Mouse (Mus musculus): ENCODE results near the gene Chmp1a.
"Not testable (repeated sequence)": the region's sequence is repeated elsewhere in the genome, so short reads cannot be mapped to it uniquely, and the experiment has no call there.

Gene Chmp1a

GRCm38 (mm10) chr8:123212321-123213117, at the start of gene Chmp1a, which contains the start of gene Spata33:
Gene Chmp1a (minus strand): TSS chr8:123212763.
Gene Spata33 (plus strand): TSS chr8:123212832.
- DNase-seq (ENCODE audit: low spot score), result peak; percentile 93

GRCm38 (mm10) chr8:123257593-123257992, 45.0 kb upstream of the Chmp1a start:
- DNase-seq (ENCODE audit: low spot score), result not testable (repeated sequence)

GRCm38 (mm10) chr8:123257114-123257513, 44.6 kb upstream of the Chmp1a start:
- no peak for DNase-seq (ENCODE audit: low spot score)

GRCm38 (mm10) chr8:123255170-123255569, 42.6 kb upstream of the Chmp1a start:
- no peak for DNase-seq (ENCODE audit: low spot score)

GRCm38 (mm10) chr8:123254099-123254885, 41.7 kb upstream of the Chmp1a start, which contains the start of the genes Zfp276 and Vps9d1:
Gene Zfp276 (plus strand): TSS chr8:123254195.
Gene Vps9d1 (minus strand): TSS chr8:123254348.
- peak; percentile 93 for DNase-seq (ENCODE audit: low spot score)

GRCm38 (mm10) chr8:123253451-123254098, 41.0 kb upstream of the Chmp1a start:
- DNase-seq (ENCODE audit: low spot score), result no peak

DNA sequence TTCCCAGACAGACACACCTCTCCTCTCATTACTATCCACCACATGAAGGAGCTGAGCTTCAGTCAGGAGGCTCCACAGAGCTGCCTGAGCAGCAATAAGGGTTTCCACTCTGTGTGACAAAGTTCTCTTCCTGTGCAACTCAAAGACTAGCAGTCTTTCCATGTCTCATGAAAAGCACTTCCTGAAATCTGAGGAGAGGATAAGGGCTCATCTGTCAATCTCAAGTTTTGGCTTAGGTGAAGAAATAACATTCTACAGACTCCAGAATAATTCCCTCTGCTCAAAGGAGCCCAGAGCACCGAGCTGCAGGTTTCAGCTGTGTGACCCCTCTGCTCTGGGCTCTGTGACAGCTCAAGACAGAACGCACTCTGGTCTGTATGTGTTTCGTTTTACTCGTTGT, 40.4 kb upstream of the Chmp1a start:
- DNase-seq (ENCODE audit: low spot score), result no peak

GRCm38 (mm10) chr8:123250940-123251339, 38.4 kb upstream of the Chmp1a start:
- no peak for DNase-seq (ENCODE audit: low spot score)

- no peak for DNase-seq (ENCODE audit: low spot score)
Measured at GRCm38 (mm10) chr8:123248596-123248995, 36.0 kb upstream of the Chmp1a start.

- DNase-seq (ENCODE audit: low spot score), result no peak
Measured at GRCm38 (mm10) chr8:123247748-123248147, 35.2 kb upstream of the Chmp1a start.

DNA sequence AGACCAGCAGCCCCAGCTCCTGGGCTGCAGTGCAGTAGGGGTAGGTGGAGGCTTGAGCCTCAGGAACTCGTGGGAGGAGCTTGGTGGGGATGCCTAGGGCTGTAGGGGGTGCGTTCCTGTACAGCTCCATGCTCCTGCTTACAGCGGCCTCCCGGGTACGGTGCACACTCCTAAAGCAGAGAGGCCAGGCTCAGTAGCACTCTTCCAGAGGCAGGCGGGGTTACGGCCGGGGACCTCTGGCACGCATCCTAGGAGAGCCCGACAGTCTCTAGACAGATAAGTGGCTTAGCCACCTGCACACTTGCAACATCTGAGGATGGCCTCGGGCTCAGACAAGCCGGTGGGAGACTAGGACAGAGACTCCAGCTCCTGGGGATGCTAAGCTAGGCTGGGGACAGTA, 33.0 kb upstream of the Chmp1a start:
- no peak for DNase-seq (ENCODE audit: low spot score)

DNA sequence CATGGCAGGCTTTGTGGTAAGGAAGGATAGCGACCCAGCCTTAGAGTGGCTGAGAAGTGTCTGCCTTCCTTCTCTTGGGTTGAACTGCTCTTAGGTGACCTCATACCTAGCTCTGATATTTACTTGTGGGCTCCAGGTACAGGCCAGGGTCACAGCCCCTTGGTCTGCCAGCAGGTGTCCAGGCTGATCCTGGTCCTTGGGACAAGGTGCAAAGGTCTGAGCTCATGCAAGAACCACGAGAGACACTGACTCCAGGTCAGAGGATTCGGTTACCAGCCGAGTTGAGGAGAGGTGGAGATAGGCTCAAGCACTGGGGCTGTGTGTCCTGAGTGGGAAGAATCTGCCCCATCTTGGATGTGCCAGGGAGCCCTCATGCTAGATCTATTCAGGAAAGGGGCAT, 31.8 kb upstream of the Chmp1a start:
- no peak for DNase-seq (ENCODE audit: low spot score)

- no peak for DNase-seq (ENCODE audit: low spot score)
Measured at GRCm38 (mm10) chr8:123243053-123243452, 30.5 kb upstream of the Chmp1a start.

GRCm38 (mm10) chr8:123242107-123242923, 29.8 kb upstream of the Chmp1a start:
- no peak for DNase-seq (ENCODE audit: low spot score)

DNA sequence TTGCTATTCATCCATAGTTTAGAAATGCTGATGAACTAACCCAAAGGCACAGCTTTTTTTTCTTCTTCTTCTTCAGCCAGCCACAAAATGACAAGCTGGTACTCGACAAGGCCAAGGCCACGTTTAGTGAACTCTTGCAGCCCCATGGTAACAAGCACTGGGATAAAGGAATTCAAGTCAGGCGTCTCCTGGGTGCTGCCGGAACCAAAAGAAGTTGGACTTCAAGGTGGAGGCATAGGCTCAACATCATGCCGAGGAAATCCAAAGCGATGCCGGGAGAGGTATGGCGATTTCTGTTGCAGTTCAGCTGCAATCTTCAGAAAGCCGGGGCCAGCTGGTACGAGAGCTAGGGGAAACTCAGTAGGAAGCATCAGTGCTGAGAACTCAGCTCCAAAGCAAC, 26.8 kb upstream of the Chmp1a start:
- no peak for DNase-seq (ENCODE audit: low spot score)

- peak; percentile 94 for DNase-seq (ENCODE audit: low spot score)
Measured at GRCm38 (mm10) chr8:123235520-123236497, 23.2 kb upstream of the Chmp1a start, which contains the start of gene Spata2l. Gene Spata2l (minus strand): TSS chr8:123236233.

DNA sequence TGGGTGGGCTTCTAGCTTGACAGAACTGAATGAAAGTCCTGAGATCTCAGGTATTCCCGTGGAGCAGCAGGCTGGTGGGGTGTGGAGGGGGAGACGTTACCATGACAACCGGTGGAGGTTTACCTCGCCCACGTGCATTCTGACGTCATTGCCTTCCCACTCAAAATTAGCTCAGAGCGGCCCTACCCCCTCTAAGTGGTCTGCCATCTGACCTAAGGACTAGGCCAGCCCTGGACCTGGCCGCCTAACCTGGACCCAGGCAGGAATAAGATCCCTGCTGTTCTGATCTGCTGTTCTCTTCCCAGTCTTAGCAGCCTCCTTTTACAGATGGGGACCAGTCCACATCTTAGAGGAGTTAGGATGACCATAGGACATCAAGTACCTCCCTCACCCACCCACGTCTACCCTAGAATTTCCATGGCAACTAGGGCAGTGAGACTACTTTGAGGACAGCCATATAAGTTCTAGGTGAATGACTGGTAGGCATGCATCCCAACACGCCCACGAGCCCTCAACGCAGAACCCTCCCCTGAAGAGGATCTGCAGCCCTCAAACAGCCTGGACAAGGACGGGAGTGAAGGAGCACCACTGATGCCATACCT, 22.5 kb upstream of the Chmp1a start:
- no peak for DNase-seq (ENCODE audit: low spot score)

DNA sequence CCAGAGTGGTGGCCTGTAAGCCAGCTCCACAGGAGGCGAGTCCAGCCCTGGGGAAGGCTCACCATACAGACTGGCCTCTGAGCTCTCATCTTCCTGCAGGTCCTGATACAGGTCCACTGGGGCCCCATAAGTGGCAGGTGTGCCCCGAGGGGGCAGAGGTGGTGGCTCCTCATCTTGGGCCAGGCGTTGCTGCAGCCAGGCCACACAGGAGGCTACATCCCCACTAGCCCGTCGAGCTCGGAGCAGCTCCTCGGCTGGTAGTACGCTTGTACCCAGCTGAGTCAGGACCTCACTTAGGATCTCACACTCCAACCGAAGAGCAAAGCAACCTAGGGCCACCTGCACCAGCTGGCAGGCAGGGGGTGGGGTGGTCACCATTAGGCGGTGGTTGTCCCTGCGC, 21.2 kb upstream of the Chmp1a start:
- DNase-seq (ENCODE audit: low spot score), result no peak

DNA sequence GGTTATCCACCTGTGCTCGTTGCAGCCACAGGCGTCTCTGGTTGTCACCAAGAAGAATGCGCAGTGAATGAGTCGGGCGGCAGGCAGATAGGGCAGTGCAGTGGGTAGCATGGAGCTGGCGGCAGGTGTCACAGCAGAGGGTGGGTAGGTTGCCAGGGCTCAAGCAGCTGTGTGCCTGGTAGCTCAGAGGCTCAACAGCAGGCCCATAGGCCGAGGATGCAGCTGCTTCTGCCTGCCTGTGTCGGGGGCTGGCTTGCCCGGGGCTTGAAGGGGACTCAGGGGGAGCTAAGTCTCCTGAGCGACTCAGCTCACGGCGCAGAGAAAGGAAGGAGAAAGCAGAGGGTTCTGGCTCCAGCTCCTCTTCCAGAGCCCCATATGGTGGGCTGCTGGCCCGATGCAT, 20.7 kb upstream of the Chmp1a start:
- DNase-seq (ENCODE audit: low spot score), result no peak

GRCm38 (mm10) chr8:123232553-123232952, 20.0 kb upstream of the Chmp1a start:
- DNase-seq (ENCODE audit: low spot score), result no peak
